Mouse (Mus musculus) limb, embryonic 13.5 days (tissue): ENCODE data around the gene Pdzrn3. TPM values are rescaled to one million over a fixed set of nuclear protein-coding genes. Genes with fewer than 3 reads are reported as not detected.
A peak's percentile ranks its signal among the peaks of the same experiment; 100 is the strongest.

Source experiments
- ATAC-seq: fragments of 200-750 bp; cut with Nextera tagmentation; 2 replicates; pipeline ENCODE4 v1.8.0; 2017; ENCODE audit warnings: low read depth, moderate number of reproducible peaks, moderate TSS enrichment; ENCODE audit not compliant: low FRiP score
- H3K27ac ChIP-seq: fragments of 300-500 bp; sonication (generic); 2 replicates; pipeline ENCODE4 v1.5.1; 2015; ENCODE audit warnings: inconsistent platforms, mild to moderate bottlenecking, moderate library complexity
- H3K27me3 ChIP-seq: fragments of 300-500 bp; sonication (generic); 2 replicates; pipeline ENCODE4 v1.6.1; 2015; ENCODE audit warnings: mild to moderate bottlenecking, inconsistent platforms
- H3K36me3 ChIP-seq: fragments of 300-500 bp; sonication (generic); 2 replicates; pipeline ENCODE4 v1.6.1; 2015; ENCODE audit warnings: inconsistent platforms, mild to moderate bottlenecking, moderate library complexity
- H3K4me1 ChIP-seq: fragments of 300-500 bp; sonication (generic); 2 replicates; pipeline ENCODE4 v1.6.1; 2015; ENCODE audit warnings: inconsistent platforms
- H3K4me2 ChIP-seq: fragments of 300-500 bp; sonication (generic); replicated peaks from 2 replicates; pipeline ENCODE4 v1.6.1; 2015; ENCODE audit warnings: inconsistent platforms, mild to moderate bottlenecking, moderate library complexity
- H3K4me3 ChIP-seq: fragments of 300-500 bp; sonication (generic); 2 replicates; pipeline ENCODE4 v1.5.1; 2015; ENCODE audit warnings: moderate library complexity, mild to moderate bottlenecking, inconsistent platforms
- H3K9ac ChIP-seq: fragments of 300-500 bp; sonication (generic); 2 replicates; pipeline ENCODE4 v1.6.1; 2015; ENCODE audit warnings: mild to moderate bottlenecking, inconsistent platforms
- H3K9me3 ChIP-seq: fragments of 300-500 bp; sonication (generic); 2 replicates; pipeline ENCODE4 v1.6.1; 2016; ENCODE audit warnings: inconsistent platforms
- WGBS: fragments of 180-500 bp; shearing (Covaris S2); methylation state at CpG from one replicate; pipeline ENCODE4 v1.1.7; 2015; 5-methylcytosine and 5-hydroxymethylcytosine counted together
- polyA plus RNA-seq: library from polyadenylated mRNA; unstranded; fragments of >200 nt; fragmentation: Nextera tagmentation; extraction: Ambion mirVana; gene quantifications from 2 replicates; pipeline ENCODE4 v1.2.1, GENCODE M21; 2015

The Pdzrn3 gene
- polyA plus RNA-seq, 1 experiment from 2014 or later: 12.9 TPM

DNA sequence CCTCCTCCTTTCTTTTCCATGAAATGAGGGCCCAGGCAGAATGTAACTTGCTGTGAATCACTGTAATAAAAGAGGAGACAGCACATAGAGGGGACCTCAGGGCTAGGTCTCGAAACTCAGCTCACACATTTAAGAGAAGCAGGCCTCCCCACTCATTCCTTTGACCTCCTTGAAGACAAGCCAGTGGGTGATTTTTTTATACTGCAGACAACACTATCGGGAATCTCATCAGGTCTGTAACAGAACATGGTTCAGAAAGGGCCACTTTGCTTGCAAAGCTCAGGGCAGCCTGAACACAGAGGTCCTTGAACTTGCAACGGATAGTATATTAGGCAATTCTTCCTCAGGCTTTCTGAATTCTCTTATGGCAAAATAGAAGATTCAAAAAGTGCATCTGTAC, 93.8 kb downstream of the Pdzrn3 start:
- no peak for ATAC-seq
- WGBS: 47% methylated on average over 3 of the region's 3 CpGs
- no peak overlapping the region for H3K9ac ChIP-seq
- no peak overlapping the region for H3K4me2 ChIP-seq
- no peak overlapping the region for H3K4me3 ChIP-seq
- peaks cover 78% of the 10 kb centered on the region for H3K4me1 ChIP-seq
- H3K27ac ChIP-seq: no peak overlapping the region
- H3K27me3 ChIP-seq: peaks cover 4% of the 10 kb centered on the region; the same call in 1 of the 2 replicates
- no peaks in the 10 kb centered on the region for H3K36me3 ChIP-seq
- no peaks in the 10 kb centered on the region for H3K9me3 ChIP-seq

DNA sequence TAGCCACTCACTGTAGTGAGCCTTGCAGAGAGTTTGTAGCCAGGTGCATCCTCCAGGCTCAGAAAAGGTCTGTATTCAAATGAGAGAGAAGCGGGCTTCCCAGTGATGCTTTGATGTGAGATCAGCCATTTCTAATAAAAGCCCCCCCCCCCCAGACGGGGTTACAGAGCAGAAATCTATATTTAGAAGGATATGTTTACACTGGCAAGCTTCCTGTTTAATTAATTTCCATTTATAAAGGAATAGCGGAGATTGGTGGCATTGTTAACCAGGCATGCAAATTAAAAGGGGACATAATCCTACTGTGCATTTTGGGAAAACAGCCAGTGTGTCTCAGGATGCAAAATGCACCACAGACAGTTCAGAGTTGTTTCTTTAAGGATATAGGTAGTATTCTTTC, 96.1 kb downstream of the Pdzrn3 start:
- no peak overlapping the region for H3K27ac ChIP-seq
- H3K4me3 ChIP-seq: no peak overlapping the region
- no peaks in the 10 kb centered on the region; the same call in 1 of the 2 replicates for H3K36me3 ChIP-seq
- peaks cover 9% of the 10 kb centered on the region; the same call in 1 of the 2 replicates for H3K27me3 ChIP-seq
- no peak overlapping the region for H3K9ac ChIP-seq
- peak overlapping the region; percentile 45; the same call in 1 of the 2 replicates for H3K4me2 ChIP-seq
- peaks cover 73% of the 10 kb centered on the region for H3K4me1 ChIP-seq
- no peaks in the 10 kb centered on the region for H3K9me3 ChIP-seq
- no peak for ATAC-seq
- 35% methylated on average over 3 of the region's 3 CpGs for WGBS

DNA sequence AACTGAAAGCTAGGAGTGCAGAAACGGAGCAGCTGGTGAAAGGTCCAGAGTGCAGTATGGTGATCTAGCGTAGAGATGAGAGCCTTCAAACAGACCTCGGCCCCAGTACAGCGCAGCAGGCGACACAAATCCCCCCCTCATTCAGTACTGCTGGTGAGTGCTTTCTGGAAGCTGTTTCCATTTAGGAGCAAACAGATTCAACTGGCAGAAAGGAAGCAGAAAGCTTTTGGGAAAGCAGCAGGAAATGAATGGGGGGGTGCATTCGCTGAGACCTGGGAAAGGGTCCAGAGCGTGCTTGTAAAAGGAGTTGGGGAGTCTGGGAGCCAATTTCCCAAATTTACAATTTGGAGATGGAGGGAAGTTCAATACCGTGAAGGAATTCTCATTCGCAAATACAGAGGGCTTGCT, 96.9 kb downstream of the Pdzrn3 start:
- peak; percentile 85 for ATAC-seq
- 9% methylated on average over 9 of the region's 9 CpGs for WGBS
- H3K4me1 ChIP-seq: peaks cover 80% of the 10 kb centered on the region
- H3K27me3 ChIP-seq: 0 out of 2 replicates have a peak, but pooled peaks cover 5% of the 10 kb centered on the region
- peak overlapping the region; percentile 45 for H3K4me2 ChIP-seq
- no peaks in the 10 kb centered on the region; the same call in 1 of the 2 replicates for H3K36me3 ChIP-seq
- peak overlapping the region; percentile 16; the same call in 1 of the 2 replicates for H3K4me3 ChIP-seq
- no peaks in the 10 kb centered on the region for H3K9me3 ChIP-seq
- peak overlapping the region; percentile 62 for H3K27ac ChIP-seq
- no peak overlapping the region for H3K9ac ChIP-seq

DNA sequence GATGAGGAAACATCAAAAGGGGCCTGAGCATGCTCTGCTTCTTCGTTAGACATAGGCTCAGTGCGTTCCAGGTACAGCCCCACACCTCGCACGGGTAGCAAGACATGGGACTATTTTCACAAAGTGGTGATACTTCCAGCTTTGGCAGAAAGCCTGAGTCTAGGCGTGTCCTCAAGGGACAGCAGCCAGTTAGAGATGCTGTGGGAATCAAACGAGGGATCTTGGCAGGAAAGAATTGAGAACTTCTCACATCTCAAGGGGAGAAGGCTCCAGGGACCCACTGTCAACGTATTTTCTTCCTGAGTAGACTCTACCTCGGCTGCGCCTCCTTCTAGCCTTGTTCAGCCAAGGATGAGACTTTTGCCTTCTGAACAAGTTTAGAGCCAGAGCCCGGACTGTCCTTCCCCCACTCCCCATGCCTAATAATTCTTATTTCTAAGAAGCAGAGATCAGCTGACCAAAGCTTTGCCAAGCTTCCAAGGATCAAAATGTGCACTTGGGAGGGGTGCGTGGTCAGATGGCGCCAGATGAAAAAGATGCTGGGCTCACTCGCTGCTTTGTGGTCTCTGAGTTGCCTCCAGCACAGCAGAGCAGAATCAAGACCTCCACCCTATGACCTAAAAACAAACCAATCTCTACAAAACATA, 99.3 kb downstream of the Pdzrn3 start:
- no peak overlapping the region for H3K27ac ChIP-seq
- H3K27me3 ChIP-seq: 0 out of 2 replicates have a peak, but pooled peaks cover 4% of the 10 kb centered on the region
- no peaks in the 10 kb centered on the region for H3K9me3 ChIP-seq
- no peak overlapping the region for H3K4me2 ChIP-seq
- no peak for ATAC-seq
- H3K4me3 ChIP-seq: no peak overlapping the region
- H3K4me1 ChIP-seq: peaks cover 72% of the 10 kb centered on the region
- no peaks in the 10 kb centered on the region; the same call in 1 of the 2 replicates for H3K36me3 ChIP-seq
- H3K9ac ChIP-seq: no peak overlapping the region
- 71% methylated on average over 13 of the region's 13 CpGs for WGBS

GRCm38 (mm10) chr6:101276261-101276660, 101.4 kb downstream of the Pdzrn3 start:
- Histone ChIP-seq H3K27ac (no peak overlapping the region), H3K36me3 (no peaks in the 10 kb centered on the region; the same call in 1 of the 2 replicates), H3K4me3 (no peak overlapping the region), H3K9me3 (peaks cover 4% of the 10 kb centered on the region; the same call in 1 of the 2 replicates), H3K27me3 (peaks cover 13% of the 10 kb centered on the region), H3K4me2 (no peak overlapping the region), H3K9ac (no peak overlapping the region), H3K4me1 (peaks cover 69% of the 10 kb centered on the region)
- 72% methylated on average over 8 of the region's 8 CpGs for WGBS
- ATAC-seq: no peak

DNA sequence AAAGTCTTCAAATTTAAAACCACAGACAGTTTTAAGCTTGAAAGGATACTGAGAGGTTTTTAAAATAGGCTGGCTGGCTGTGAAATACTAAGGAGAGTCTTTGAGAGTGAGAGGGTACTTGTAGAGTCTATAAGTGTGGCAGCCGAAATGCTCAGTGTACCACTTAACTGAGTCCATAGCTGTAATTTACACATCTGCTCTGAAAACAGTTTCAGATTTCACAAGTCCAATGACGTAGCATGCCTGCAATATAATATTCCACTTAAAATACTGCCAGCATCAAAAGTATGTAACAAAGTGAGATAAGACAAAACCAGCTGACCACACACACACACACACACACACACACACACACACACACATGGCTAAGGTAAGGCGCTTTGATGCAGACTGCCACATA, 101.9 kb downstream of the Pdzrn3 start:
- ATAC-seq: no peak
- Histone ChIP-seq H3K4me3 (no peak overlapping the region), H3K27me3 (peaks cover 13% of the 10 kb centered on the region), H3K4me1 (peaks cover 69% of the 10 kb centered on the region), H3K9ac (no peak overlapping the region), H3K27ac (no peak overlapping the region), H3K36me3 (no peaks in the 10 kb centered on the region; the same call in 1 of the 2 replicates), H3K9me3 (peaks cover 4% of the 10 kb centered on the region; the same call in 1 of the 2 replicates), H3K4me2 (no peak overlapping the region)
- 65% methylated on average over 3 of the region's 3 CpGs for WGBS

DNA sequence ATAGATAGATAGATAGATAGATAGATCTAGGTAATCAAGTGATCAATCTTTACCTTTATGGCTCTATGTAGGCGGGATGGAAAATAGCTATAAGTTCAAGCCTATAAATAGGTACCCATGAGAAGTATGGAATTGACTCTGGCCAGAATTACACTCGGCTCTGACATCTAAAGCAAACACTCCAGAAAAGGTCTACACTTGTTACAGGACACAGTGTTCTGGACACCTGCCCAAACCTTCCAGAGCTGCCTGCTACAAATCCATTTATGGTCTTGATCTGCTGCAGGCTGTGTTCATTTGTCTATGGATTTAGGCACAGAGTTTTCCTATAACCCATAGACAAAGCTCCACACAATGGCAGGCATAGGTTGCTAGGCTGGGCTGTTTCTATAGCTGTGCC, 102.9 kb downstream of the Pdzrn3 start:
- Histone ChIP-seq H3K27ac (no peak overlapping the region), H3K4me3 (no peak overlapping the region), H3K4me2 (no peak overlapping the region), H3K9ac (no peak overlapping the region), H3K9me3 (peaks cover 4% of the 10 kb centered on the region; the same call in 1 of the 2 replicates), H3K27me3 (peaks cover 13% of the 10 kb centered on the region), H3K4me1 (peaks cover 69% of the 10 kb centered on the region), H3K36me3 (no peaks in the 10 kb centered on the region; the same call in 1 of the 2 replicates)
- ATAC-seq: no peak
- WGBS: 73% methylated on average over 2 of the region's 2 CpGs

DNA sequence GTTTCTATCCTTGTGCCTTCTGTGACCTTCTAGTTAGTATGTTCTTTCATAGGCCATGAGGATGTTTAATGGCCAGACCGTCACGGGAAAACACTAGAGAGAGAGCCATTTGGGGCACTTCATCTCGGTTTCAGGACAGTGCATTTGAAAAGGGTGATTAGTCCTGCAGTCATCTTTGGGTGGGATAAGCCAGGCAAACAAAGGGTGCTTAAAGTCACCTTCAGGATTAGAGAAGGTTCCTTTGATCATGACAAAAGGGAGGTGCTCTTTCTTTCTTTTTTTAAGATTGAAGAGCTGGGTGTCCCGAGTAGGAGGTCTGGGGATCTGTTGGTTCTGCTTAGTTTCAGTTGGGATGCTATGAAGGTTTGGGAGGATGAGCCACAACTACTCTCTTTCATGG, 105.4 kb downstream of the Pdzrn3 start:
- peaks cover 75% of the 10 kb centered on the region for H3K4me1 ChIP-seq
- no peak overlapping the region for H3K4me2 ChIP-seq
- no peak for ATAC-seq
- no peak overlapping the region for H3K9ac ChIP-seq
- no peaks in the 10 kb centered on the region; the same call in 1 of the 2 replicates for H3K36me3 ChIP-seq
- no peak overlapping the region for H3K4me3 ChIP-seq
- peaks cover 8% of the 10 kb centered on the region for H3K27me3 ChIP-seq
- peaks cover 4% of the 10 kb centered on the region; the same call in 1 of the 2 replicates for H3K9me3 ChIP-seq
- WGBS: 21% methylated on average over 4 of the region's 4 CpGs
- no peak overlapping the region for H3K27ac ChIP-seq

- peaks cover 4% of the 10 kb centered on the region; the same call in 1 of the 2 replicates for H3K9me3 ChIP-seq
- no peak for ATAC-seq
- peaks cover 82% of the 10 kb centered on the region for H3K4me1 ChIP-seq
- H3K4me2 ChIP-seq: peak overlapping the region; percentile 25
- H3K27me3 ChIP-seq: peaks cover 8% of the 10 kb centered on the region
- WGBS: 11% methylated on average over 15 of the region's 15 CpGs
- H3K4me3 ChIP-seq: no peak overlapping the region
- no peak overlapping the region for H3K9ac ChIP-seq
- no peaks in the 10 kb centered on the region for H3K36me3 ChIP-seq
- no peak overlapping the region for H3K27ac ChIP-seq
Measured at GRCm38 (mm10) chr6:101271378-101272135, 106.1 kb downstream of the Pdzrn3 start.

GRCm38 (mm10) chr6:101270095-101270826, 107.4 kb downstream of the Pdzrn3 start:
- H3K27ac ChIP-seq: peak overlapping the region; percentile 48
- no peaks in the 10 kb centered on the region for H3K36me3 ChIP-seq
- H3K4me2 ChIP-seq: peak overlapping the region; percentile 32
- 20% methylated on average over 7 of the region's 7 CpGs for WGBS
- peaks cover 82% of the 10 kb centered on the region for H3K4me1 ChIP-seq
- peaks cover 8% of the 10 kb centered on the region for H3K27me3 ChIP-seq
- peak; percentile 60 for ATAC-seq
- H3K4me3 ChIP-seq: no peak overlapping the region
- no peak overlapping the region; the same call in 1 of the 2 replicates for H3K9ac ChIP-seq
- H3K9me3 ChIP-seq: peaks cover 4% of the 10 kb centered on the region; the same call in 1 of the 2 replicates

DNA sequence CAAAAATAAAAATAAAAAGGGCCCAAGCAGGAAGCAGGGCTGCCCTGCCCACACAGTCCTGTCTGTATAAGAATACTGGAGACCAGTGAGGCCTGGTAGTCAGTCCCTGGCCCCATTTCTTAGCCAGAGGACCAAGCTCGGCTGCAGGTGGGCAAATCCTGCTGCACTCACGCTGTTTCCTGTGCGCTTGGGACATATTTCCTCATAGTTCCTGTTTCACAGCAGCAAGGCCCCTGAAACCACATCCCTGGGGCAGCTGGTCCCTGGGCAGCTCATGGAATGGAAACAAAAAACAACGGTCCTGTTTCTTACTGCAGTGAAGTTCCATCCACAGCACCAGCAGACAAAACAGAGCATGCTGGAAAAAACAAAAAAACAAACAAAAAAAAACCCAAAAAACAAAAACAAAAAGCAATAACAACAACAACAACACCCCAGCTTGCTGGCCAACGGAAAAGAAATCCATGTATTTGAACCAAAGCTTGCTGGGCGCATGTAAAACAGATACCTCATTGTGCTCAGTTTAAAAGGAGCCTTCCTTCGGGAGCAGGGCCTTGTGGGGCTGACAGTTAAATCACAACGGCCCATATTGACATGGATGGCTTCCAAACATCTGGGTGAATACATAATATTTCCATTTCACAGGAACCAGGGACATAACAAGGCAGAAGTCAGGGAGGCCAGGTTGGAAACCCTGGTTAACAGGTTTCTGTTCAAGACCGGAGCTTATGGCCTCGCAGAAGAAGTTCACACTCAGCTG, 108.2 kb downstream of the Pdzrn3 start:
- Histone ChIP-seq H3K4me3 (no peak overlapping the region), H3K9me3 (peaks cover 4% of the 10 kb centered on the region; the same call in 1 of the 2 replicates), H3K27me3 (peaks cover 8% of the 10 kb centered on the region), H3K4me2 (0 out of 2 replicates have a peak overlapping the region, but pooled peaks have one; percentile 32), H3K27ac (peak overlapping the region; percentile 48), H3K4me1 (peaks cover 82% of the 10 kb centered on the region), H3K9ac (no peak overlapping the region), H3K36me3 (no peaks in the 10 kb centered on the region)
- WGBS: 24% methylated on average over 10 of the region's 10 CpGs
- ATAC-seq: no peak
